Mouse (Mus musculus) cerebellum, postnatal 14 days (tissue): ENCODE measurements at regions not wholly inside any gene's neighbourhood (a gene's known extent, or its start where the extent isn't known, plus 50 kb on each side); places are given as distances from the start of the nearest gene placed in this dataset.
A peak's percentile ranks its signal among the peaks of the same experiment; 100 is the strongest.

Experiments used
- DNase-seq, 2 experiments: peaks; one replicate each; pipeline ENCODE4 v3.0.0; 2021; ENCODE audit warnings: mixed read lengths in 2 of 2

DNA sequence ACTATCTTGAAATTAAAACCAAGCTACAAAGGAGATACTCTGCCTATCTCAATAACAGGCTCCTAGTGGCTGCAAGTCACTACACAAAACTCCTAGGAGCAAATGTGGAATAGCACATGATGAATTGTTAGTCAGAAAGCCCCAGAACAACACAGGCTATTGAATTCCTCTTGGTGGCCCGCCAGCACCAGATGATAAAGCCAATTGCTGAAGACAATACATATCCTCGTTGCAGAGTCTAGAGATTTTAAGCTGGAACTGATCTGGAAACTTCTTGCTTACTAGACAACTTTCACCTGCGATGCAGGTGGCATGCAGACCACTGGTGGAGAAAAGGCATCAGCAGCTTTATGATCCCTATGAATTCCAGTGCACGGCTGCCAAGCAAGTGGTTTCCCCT lies 126.5 kb upstream of the Eya4 start:
- DNase-seq = no peak

DNA sequence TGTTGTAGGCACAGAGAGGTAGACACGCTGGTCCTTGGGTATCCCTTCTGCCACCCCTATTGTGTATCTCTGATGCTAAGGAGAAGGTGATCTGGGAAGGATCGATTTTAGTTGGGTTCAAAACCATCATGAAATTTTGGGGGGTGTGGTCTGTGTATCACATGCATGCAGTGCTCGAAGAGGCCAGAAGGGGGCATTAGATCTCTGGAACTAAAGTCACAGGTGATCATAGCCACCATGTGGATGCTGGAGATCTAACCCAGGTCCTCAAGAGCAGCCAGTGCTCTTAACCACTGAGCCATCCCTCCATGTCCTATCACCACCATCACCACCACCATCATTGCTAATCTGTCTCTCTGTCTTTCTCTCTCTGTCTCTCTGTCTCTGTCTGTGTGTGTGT lies 100.4 kb upstream of the Eya4 start:
- peak in 1 of 2 experiments; percentile 10 for DNase-seq

DNA sequence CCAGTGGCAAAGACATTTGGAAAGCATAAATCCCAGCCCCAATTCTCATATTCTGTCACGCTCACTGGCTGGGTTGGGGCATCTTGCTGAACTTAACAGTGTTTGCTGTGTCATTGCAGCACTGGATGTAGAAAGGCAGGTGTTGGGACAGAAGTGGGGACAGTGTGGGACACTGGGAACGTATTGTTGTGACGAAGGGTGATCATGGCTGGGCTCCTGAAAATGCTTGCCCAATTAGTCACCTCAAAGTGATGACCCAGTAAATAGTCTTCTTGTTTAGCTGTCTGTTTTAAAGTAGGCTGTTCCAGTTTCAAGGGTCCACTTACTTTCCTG lies 100.0 kb upstream of the Eya4 start:
- DNase-seq = no peak

DNA sequence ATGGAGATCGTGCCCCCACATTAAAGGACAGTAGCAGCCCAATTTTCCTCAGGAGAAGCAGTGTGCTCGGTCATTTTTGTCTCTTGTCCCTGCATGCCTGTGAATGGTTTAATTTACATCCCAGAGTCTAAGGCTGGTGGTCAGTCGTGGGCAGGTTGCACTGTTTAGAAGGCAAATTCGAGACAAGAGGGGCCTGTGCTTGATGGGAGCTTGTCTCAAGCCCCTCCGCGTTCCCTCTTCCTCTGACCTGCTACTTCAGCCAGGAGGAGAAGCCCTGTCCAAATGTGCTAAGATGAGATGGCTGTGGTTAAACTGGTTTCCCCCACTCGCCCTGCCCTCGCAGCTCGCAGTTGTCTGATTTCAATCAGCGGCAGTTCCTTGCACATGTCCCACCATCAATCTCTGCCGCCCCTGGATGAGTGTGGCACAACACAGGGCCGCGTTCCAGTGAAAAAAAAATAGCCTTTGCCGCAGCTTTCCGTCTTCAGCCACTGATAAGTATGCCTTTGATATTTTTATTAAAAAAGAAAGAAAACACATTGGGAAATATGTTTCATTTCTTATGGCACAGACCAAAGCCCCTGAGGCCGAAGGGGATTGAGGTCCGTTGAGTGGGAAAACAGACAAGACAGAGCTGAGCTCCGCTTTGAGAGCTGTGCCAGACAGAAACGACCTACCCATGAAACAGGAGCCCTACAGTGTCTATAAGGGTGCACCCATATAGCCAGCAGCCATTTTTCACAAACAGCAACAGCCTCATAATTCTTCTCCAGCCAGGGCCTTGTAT lies 99.5 kb upstream of the Eya4 start:
- no peak for DNase-seq

DNA sequence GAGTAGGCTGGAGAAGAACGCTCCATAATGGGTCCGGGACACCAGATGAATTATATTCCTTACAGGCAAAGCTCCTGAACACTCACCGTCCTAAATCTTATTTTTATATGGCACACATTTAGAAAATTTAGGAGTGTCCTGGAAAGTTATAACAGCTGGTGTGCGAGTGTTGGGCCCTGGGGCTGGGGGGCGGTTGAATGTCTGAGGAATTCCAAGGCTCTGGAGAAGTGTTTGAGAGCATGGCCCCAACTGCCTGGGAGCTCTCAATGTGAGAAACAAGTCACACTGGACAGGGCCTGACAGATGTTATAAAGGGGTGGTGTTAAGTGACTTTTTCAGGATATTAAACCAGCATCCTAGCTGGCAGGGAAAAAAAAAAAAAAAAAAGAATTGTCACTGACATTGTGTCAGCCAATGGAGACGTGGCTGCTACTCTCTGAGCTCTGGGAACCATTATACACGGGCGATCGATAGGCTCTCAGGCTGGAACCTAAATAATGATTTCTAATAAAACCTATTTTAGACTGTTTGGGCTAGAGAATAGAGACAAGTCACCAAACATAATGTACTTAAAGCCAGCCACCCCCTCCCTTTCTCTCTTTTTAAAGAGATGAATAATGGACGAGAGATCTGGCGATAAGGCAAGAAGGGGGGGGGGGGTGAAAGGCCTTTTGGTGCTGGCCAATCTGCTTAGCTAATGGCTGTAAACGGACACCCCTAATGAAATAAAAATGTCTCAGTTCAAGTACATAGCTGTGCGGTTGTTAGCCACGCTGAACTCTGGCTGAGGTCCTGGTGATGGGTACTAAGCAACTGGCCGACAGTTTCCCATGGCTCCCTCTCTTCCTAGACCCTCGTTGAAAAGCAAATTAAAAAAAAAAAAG lies 98.6 kb upstream of the Eya4 start:
- no peak for DNase-seq

GRCm38 (mm10) chr10:23430376-23430775 lies 79.8 kb upstream of the Eya4 start:
- peak in 1 of 2 experiments; percentile 23 for DNase-seq

GRCm38 (mm10) chr10:23413794-23414518 lies 63.4 kb upstream of the Eya4 start:
- peak; percentile 65 to 75 for DNase-seq

GRCm38 (mm10) chr10:23403351-23403938 lies 52.9 kb upstream of the Eya4 start:
- peak; percentile 50 to 74 for DNase-seq
